Mouse (Mus musculus) heart, postnatal 0 days (tissue): Measurements from ENCODE around the gene Zar1.
"Not testable (repeated sequence)": the region's sequence is repeated elsewhere in the genome, so short reads cannot be mapped to it uniquely, and the experiment has no call there.

Experiments used
- CTCF ChIP-seq: IDR thresholded peaks from 2 replicates; pipeline ENCODE4 v1.5.1; 2016; ENCODE audit warnings: antibody characterized with exemption, control low read depth, low read depth
- EP300 ChIP-seq: IDR thresholded peaks from 2 replicates; pipeline ENCODE4 v1.6.1; 2016; ENCODE audit warnings: antibody characterized with exemption, low read depth

DNA sequence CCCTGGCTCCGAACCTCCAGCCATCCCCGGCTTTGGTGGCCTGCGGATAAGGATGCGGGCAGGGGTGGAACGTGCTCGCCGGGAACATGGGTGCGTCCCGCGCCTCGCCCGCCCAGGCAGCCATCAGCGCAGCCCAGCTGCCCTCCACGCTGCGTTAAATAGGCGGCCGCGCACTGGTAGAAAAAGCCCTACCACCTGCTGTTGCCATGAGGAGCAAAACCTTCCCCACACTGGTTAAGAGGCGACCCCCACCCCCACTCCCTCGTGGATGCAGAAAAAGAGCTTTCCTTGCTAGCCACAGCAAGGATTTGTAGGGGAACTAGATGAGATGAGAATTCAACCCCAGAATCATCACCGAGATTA is at the start of gene Zar1:
- TF ChIP-seq CTCF, EP300: not testable (repeated sequence)
